Mouse (Mus musculus) kidney, adult 11 months (tissue): ENCODE measurements around the gene Ick.
A peak's percentile ranks its signal among the peaks of the same experiment; 100 is the strongest.
"Not testable (repeated sequence)": the region's sequence is repeated elsewhere in the genome, so short reads cannot be mapped to it uniquely, and the experiment has no call there.

Experiments used
- DNase-seq: peaks from one replicate; pipeline ENCODE4 v3.0.0; 2022

Gene Ick

GRCm38 (mm10) chr9:78154211-78154977 is 45.4 kb downstream of the Ick start:
- DNase-seq = no peak

DNA sequence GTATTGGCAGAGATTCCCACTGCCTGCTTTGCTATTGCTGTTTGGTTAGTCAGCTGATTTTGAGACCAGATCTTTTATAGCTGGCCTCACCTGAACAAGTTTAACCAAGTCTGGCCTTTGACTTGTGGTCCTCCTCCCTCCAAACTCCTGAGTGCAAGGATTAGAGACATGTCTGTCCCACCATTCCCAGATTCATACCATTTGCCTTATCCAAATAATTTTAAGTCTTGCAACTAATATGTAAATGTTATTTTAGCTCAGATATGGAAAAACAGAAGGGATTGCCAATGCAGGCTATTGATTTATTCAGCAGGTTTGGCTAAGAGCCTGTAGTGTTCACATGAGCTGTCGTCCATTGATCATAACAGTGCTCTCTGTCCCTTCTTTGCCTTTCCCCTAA is 48.2 kb downstream of the Ick start:
- DNase-seq = no peak

DNA sequence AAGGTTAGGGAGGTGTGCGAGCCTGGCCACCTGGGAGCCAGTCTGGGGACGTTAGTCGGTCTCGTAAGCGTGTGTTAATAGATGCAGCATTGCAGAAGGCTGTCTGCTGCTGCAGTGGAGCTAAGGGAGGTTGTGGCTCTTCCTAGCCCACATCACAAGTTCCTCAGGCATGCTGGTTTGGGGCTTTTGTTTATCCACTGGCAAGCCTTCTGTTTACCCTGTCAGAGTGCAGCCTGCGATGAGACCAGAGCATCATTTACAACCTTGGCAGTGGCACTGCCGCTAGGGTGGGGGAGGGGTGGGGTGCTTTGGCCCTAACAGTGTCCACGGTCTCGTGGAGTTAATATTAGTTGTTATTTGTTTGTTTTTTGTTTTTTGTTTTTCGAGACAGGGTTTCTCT is 54.3 kb downstream of the Ick start:
- DNase-seq = no peak

GRCm38 (mm10) chr9:78164741-78165140 is 55.7 kb downstream of the Ick start:
- DNase-seq = no peak

- DNase-seq = no peak
These were observed 56.5 kb downstream of the Ick start for GRCm38 (mm10) chr9:78165454-78165853.

DNA sequence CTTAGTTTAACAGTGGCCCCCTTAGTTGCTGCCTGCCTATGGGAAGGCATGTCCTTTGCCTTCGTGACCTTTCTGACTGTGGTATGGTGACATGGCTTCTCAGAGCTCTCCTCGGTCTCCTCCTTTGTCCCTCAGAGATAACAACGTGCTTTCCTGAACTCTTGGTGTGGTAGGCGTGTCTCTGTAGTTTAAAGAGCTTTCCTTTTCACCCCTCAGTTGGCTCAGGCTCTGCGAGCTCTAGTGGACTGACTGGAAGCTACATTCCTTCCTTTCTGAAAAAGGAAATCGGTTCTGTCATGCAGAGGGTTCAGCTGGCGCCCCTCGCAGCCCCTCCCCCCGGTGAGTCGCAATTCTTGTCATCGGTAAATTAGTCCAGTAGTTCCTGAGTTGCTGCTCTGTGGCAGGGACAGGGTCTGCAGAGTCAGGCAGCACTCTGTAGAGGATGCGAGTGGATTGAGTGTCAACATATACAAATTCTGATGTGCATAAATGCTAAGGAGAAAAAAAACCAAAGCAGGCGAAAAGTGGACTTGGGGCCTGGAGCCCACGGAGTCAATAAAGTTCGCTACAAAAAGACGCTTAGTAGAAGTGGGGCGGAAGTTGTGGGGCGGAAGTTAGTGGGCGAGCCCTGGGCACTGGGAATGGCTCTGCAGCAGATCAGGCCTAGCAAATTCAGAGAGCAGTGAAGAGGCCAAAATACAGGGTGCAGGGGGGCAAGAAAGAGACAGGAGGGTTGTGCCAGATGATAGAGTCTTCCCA is 57.9 kb downstream of the Ick start:
- no peak for DNase-seq

DNA sequence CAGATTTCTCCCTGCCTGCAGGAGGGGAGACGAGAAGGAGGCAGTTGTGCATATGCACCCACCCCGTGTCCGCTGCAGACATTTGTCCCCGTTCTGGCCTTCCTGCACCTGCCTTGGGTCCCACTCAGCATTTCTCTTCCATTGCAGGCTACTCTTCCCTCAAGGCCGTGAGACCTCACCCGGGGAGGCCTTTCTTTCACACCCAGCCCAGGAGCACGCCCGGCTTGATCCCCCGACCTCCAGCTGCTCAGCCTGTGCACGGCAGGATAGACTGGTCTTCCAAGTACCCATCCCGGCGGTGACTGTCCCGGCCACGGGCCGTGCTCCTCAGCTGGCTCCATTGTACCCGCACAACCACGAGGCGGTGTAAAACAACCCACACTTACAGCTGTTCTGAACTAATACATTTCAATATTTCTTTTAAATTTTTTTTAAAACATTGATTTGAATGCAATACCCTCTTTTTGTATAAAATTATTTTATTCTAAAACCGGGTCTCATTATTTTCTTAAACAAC is 58.5 kb downstream of the Ick start:
- no peak for DNase-seq

- DNase-seq = no peak
These were observed 59.9 kb downstream of the Ick start for GRCm38 (mm10) chr9:78168864-78169263.

GRCm38 (mm10) chr9:78174016-78174415 is 65.0 kb downstream of the Ick start:
- DNase-seq = no peak

DNA sequence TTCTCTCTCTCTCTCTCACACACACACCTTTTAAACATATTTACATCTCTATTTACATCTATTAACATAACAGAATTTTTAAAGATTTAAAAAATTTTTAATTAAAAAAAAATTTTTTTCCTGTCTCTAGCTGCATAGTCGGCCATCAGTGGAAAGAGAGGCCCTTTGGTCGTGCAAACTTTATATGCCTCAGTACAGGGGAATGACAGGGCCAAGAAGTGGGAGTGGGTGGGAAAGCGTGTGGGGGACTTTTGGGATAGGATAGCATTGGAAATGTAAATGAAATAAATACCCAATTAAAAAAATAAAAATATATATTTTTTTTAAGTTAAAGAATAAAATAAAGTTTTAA is 65.9 kb downstream of the Ick start:
- DNase-seq = not testable (repeated sequence)

DNA sequence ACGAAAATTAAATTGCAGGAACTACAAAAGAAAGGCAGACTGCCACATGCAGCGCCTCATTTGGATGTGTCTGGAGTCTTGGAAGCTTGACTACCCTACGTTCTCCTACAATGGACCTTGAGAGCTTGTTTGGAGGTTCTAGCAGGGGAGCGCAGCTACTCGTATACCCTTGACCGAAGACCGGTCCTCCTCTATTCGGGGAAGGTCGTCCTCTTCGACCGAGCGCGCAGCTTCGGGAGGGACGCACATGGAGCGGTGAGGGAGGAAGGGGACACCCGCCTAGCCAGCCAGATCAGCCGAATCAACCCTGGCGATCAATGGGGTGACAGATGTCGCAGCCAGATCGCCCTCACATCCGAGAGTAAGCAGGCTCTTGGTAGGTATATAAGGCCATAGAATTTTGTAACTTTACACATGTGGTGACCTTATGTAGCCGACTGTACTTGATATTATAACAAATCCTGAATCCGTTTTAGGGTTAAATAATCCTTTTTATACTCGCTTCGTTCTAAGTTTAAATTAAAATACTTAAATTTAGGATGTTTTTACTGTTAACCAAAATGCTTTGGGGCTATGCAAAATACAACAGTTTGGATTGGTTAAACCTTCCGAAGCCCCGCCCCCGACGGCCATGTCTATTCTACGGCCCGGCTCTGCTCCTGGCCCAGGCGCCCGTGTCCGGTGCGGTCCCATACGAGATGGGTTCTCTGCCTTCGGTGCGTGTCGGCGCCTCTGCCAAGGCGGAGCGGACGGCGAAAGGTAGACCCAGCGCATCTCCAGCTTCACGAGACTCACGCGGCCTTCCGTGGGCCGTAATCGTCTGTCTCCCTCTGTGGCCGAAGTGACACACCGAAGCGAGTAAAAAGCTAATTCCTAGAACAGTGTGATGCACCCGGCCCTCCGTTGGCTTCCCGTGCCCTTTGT is 66.5 kb downstream of the Ick start:
- peak; percentile 94 for DNase-seq

- DNase-seq = peak; percentile 70
These were observed 67.3 kb downstream of the Ick start for GRCm38 (mm10) chr9:78176201-78176727.

DNA sequence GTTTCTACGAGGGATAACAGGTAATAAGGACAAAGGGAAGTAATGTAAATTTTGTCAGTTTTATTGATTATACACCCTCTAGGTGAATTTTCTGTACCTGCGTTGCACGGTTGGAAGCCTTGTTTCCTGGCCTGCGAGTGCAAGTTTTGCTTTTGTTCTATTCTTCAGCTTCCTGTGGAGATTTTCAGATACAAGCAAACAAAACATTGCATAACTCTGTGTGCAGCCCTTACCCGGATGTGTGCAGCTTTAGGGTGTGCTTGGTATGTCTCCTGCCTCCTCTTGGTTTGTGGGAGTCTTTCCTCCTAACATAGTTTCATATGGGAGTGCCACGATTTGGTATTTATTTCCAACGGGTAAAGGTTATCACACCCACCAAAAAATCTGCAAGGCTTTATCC is 67.8 kb downstream of the Ick start:
- peak; percentile 28 for DNase-seq

GRCm38 (mm10) chr9:78178197-78178596 is 69.2 kb downstream of the Ick start:
- no peak for DNase-seq

- DNase-seq = no peak
These were observed 70.1 kb downstream of the Ick start for GRCm38 (mm10) chr9:78179071-78179470.

DNA sequence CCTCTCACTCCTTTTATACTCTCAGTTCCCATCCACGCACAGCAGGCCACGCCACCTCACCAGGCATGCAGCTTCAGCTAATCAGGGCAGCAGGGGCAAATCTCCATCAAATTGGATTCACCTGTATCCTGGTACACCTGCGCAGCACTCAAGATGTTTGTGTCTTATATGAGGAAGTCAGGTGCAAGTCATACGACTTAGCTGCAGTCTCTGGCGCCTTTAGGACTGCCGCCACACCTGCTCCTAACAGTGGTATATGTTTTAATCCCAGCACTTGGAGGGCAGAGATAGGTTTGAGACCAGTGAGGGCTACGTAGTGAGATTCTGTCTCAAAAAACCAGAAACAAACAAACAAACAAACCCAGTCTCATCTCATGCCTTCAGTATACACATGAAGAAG is 73.5 kb downstream of the Ick start, which contains the start of gene Gsta4:
Gene Gsta4, plus strand, starts transcription at position 301 of the 400 bp plus-strand sequence.
- not testable (repeated sequence) for DNase-seq

- no peak for DNase-seq
These were observed 76.7 kb downstream of the Ick start for GRCm38 (mm10) chr9:78185686-78186085.

GRCm38 (mm10) chr9:78188910-78189309 is 79.9 kb downstream of the Ick start:
- no peak for DNase-seq

GRCm38 (mm10) chr9:78190651-78191634 is 82.0 kb downstream of the Ick start:
- no peak for DNase-seq

DNA sequence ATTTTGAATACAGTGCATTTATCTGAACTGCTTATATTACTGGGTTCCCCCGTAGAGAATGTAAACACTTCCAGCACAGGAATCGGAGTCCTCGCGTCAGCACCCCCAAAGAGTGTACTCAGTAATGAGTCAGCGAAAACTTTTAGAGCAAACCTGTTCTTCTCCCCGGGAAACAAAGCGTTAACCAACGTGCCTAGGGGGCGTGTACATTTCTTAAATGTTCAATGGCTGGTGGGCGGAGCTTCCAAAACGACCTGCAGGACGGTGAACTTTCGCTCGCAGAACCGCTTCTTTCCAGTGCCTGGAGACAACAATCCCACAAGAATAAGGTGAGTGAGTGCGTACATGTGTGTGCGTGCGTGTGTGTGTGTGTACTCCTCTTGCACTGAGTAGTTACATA is 82.7 kb downstream of the Ick start:
- DNase-seq = peak; percentile 78

DNA sequence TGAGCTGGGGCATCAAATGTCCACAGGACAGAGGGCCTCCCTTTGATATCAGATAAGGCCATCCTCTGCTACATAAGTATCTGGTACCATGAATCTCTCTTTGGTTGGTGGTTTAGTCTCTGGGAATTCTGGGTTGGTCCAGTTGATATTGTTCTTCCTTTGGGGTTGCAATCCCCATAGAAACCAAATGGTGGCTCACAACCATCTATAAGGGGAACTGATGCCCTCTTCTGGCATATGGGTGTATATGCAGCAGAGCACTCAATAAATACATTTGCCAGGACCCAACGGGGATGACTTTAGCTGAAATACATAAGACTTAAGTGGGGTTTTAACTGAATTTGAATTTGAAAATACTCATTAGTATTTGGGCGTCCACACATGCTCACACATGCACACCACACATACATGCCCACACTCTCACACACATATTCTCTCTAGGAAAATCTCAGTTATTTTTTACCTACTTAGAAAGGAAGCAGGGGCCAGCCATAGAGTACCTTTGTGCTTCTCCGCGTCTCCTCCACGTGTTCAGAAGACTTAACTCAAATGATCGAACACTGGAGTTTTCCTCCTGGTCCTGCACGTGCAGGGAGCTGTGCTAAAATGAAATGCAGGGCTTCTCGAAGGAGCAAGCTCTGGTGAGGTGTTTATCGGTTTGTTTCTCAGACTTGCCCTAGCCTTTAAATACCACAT is 85.1 kb downstream of the Ick start:
- peak; percentile 49 for DNase-seq
